Mouse (Mus musculus) limb, embryonic 14.5 days (tissue): ENCODE measurements around the gene Pomc. TPM values are rescaled to one million over a fixed set of nuclear protein-coding genes. Genes with fewer than 3 reads are reported as not detected.

ENCODE experiments used
- ATAC-seq: fragments of 200-750 bp; cut with Nextera tagmentation; 2 replicates; pipeline ENCODE4 v1.8.0; 2017; ENCODE audit warnings: low read depth, moderate number of reproducible peaks, moderate TSS enrichment; ENCODE audit not compliant: low FRiP score
- DNase-seq: peaks from one replicate; pipeline ENCODE4 v3.0.0-alpha.2; 2015; ENCODE audit warnings: low spot score
- H3K27ac ChIP-seq: fragments of 300-500 bp; sonication (generic); replicated peaks from 2 replicates; pipeline ENCODE4 v1.5.1; 2014; ENCODE audit warnings: low read depth, mild to moderate bottlenecking, low read length, moderate library complexity, mixed read lengths
- H3K27me3 ChIP-seq: fragments of 300-500 bp; sonication (generic); 2 replicates; pipeline ENCODE4 v1.6.1; 2014; ENCODE audit warnings: low read length, mixed read lengths; ENCODE audit not compliant: control insufficient read depth, insufficient read depth
- H3K36me3 ChIP-seq: fragments of 300-500 bp; sonication (generic); 2 replicates; pipeline ENCODE4 v1.6.1; 2014; ENCODE audit warnings: mild to moderate bottlenecking, low read length, moderate library complexity, mixed read lengths; ENCODE audit not compliant: control insufficient read depth, insufficient read depth
- H3K4me1 ChIP-seq: fragments of 300-500 bp; sonication (generic); 2 replicates; pipeline ENCODE4 v1.6.1; 2014; ENCODE audit warnings: antibody characterized with exemption, low read length, mixed read lengths; ENCODE audit not compliant: control insufficient read depth, insufficient read depth
- H3K4me2 ChIP-seq: fragments of 300-500 bp; sonication (generic); replicated peaks from 2 replicates; pipeline ENCODE4 v1.6.1; 2014; ENCODE audit warnings: low read depth, mild to moderate bottlenecking, low read length, moderate library complexity; ENCODE audit not compliant: severe bottlenecking
- H3K4me3 ChIP-seq: fragments of 300-500 bp; sonication (generic); replicated peaks from 2 replicates; pipeline ENCODE4 v1.5.1; 2014; ENCODE audit warnings: low read length
- H3K9ac ChIP-seq: fragments of 300-500 bp; sonication (generic); 2 replicates; pipeline ENCODE4 v1.6.1; 2014; ENCODE audit warnings: mild to moderate bottlenecking, low read depth, low read length, moderate library complexity; ENCODE audit not compliant: severe bottlenecking
- H3K9me3 ChIP-seq: fragments of 300-500 bp; sonication (generic); 2 replicates; pipeline ENCODE4 v1.6.1; 2016; ENCODE audit warnings: low read length; ENCODE audit not compliant: control insufficient read depth
- POLR2A ChIP-seq: fragments of 200-500 bp; IDR thresholded peaks from 2 replicates; pipeline ENCODE4 v1.8.0; 2012; ENCODE audit warnings: inconsistent platforms, mild to moderate bottlenecking, moderate library complexity, borderline replicate concordance; ENCODE audit not compliant: insufficient read depth, insufficient read length; ENCODE audit errors: extremely low read depth
- WGBS: fragments of 180-500 bp; shearing (Covaris S2); extraction: QIAGEN DNeasy Blood & Tissue Kit; methylation state at CpG from one replicate; pipeline ENCODE4 v1.1.7; 2014; 5-methylcytosine and 5-hydroxymethylcytosine counted together
- polyA plus RNA-seq, 2 experiments: library from polyadenylated mRNA; depleted of rRNA in 1 of 2; stranded (reverse) in 1 of 2; unstranded in 1 of 2; fragments of >200 nt; fragmentation: Nextera tagmentation in 1 of 2; extraction: Ambion mirVana in 1 of 2; gene quantifications; 2 replicates each; pipeline versions ENCODE4 v1.2.1 to v1.2.3; 2012 to 2014

The Pomc gene
- polyA plus RNA-seq (2012; rRNA removed) (2.6 and 2.7 TPM in 2 replicates), polyA plus RNA-seq (2014; fragmentation: Nextera tagmentation; extraction: Ambion mirVana) (2.5 and 3.0 TPM in 2 replicates)

DNA sequence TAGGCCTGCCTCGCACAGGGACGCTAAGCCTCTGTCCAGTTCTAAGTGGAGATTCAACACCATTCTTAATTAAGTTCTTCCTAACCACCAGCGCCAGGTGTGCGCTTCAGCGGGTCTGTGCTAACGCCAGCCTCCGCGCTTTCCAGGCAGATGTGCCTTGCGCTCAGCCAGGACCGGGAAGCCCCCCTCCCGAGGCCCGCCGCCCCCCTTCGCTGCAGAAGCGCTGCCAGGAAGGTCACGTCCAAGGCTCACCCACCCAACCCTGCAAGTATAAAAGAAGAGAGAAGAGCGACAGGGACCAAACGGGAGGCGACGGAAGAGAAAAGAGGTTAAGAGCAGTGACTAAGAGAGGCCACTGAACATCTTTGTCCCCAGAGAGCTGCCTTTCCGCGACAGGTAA is at the start of gene Pomc:
Gene Pomc, plus strand, starts transcription at position 301 of the 400 bp plus-strand sequence.
- Histone ChIP-seq H3K4me2 (no peak within 1 kb of the TSS), H3K27me3 (peaks cover 20% of the 10 kb centered on the region), H3K9ac (no peak within 1 kb of the TSS), H3K4me3 (no peak within 1 kb of the TSS), H3K27ac (no peak within 1 kb of the TSS), H3K9me3 (no peaks in the 10 kb centered on the region), H3K4me1 (no peaks in the 10 kb centered on the region), H3K36me3 (no peaks in the 10 kb centered on the region)
- ATAC-seq (no peak), DNase-seq (no peak)
- WGBS: 25% methylated on average over 22 of the region's 22 CpGs
- no peak for TF ChIP-seq POLR2A

DNA sequence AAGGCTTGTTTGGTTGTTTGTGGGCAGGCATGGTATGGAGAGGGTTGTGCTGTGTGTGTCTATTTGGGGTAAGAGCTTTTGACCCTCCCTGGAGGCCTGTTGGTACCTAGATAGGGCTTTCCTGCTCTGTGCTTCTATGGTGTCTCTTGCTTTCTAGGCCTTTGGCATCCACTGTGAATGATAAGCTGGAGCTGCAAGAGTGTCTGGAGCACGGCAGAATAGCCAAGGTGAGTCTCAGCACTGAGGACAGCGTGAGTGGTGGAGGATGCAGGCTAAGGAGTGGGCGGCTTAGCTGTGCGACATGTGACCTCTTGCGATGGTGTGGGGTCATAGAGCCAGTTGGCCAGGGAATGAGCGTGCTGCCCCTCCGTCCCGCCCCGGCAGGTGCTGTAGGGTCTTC is 49.3 kb upstream of the Pomc start:
- Histone ChIP-seq H3K27me3 (no peaks in the 10 kb centered on the region), H3K27ac (no peak overlapping the region), H3K36me3 (peaks cover 93% of the 10 kb centered on the region), H3K4me2 (no peak overlapping the region), H3K9me3 (no peaks in the 10 kb centered on the region), H3K9ac (no peak overlapping the region), H3K4me3 (no peak overlapping the region), H3K4me1 (no peaks in the 10 kb centered on the region)
- DNase-seq (no peak), ATAC-seq (no peak)
- 94% methylated on average over 9 of the region's 9 CpGs for WGBS
- no peak for TF ChIP-seq POLR2A

DNA sequence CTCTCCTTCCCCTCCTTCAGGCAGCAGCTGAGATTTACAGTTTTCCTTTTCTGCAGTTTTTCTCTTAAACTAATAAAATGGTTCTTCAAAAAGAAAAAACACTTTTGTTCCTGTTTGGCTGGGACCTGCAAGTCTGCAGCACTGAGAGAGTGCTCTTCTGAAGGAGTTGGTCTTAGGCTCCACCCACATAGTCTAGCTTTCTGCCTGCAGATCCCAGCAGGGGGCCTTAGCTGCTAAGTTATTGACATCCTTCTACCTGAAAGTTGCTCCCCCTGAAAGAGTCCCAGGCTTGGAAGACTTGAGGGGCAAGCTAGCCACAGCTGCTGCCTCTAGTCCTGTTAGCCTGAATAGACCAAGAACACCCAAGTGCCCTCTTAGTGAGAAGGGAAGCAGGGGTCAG is 48.4 kb upstream of the Pomc start:
- DNase-seq (no peak), ATAC-seq (no peak)
- Histone ChIP-seq H3K27me3 (no peaks in the 10 kb centered on the region), H3K4me1 (no peaks in the 10 kb centered on the region), H3K4me2 (no peak overlapping the region), H3K9me3 (no peaks in the 10 kb centered on the region), H3K9ac (no peak overlapping the region), H3K4me3 (no peak overlapping the region), H3K27ac (no peak overlapping the region), H3K36me3 (peaks cover 97% of the 10 kb centered on the region)
- TF ChIP-seq POLR2A: no peak

DNA sequence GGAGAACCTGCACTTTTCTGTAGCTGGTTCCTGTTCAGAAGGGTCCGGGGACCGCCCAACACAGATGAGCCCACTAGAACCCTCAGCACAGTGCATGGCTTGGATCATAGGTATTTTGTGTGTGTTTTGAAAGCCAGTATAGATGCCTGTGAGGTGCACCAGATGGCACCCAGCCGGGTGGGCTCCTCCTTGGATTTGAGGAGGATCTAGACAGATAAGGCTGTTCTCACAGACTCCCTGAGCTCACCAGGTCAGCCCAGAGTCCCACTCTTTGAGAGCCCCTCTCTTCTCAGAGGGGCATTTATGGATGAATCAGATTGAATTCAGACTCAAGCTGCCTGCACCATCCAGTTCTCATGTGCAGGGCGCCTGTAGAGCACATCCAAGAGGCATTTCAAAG is 47.7 kb upstream of the Pomc start:
- Histone ChIP-seq H3K9ac (no peak overlapping the region), H3K4me2 (no peak overlapping the region), H3K27ac (no peak overlapping the region), H3K27me3 (no peaks in the 10 kb centered on the region), H3K4me3 (no peak overlapping the region), H3K9me3 (no peaks in the 10 kb centered on the region), H3K4me1 (no peaks in the 10 kb centered on the region), H3K36me3 (peaks cover 97% of the 10 kb centered on the region)
- WGBS: 84% methylated on average over 4 of the region's 4 CpGs
- no peak for ATAC-seq
- no peak for TF ChIP-seq POLR2A
- DNase-seq: no peak

DNA sequence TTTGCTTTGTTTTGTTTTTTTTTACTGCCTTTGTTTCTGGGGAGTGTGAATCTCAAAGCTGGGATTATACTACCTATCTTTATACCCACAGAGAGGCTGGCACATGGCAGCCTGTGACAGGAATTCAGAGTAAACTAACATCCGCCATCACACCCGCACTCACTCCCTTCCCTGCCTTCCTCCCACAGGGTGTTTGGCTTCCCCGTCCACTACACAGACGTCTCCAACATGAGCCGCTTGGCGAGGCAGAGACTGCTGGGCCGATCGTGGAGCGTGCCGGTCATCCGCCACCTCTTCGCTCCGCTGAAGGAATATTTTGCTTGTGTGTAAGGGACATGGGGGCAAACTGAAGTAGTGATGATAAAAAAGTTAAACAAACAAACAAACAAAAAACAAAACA is 47.3 kb upstream of the Pomc start:
- Histone ChIP-seq H3K27me3 (no peaks in the 10 kb centered on the region), H3K4me1 (no peaks in the 10 kb centered on the region), H3K4me3 (no peak overlapping the region), H3K4me2 (no peak overlapping the region), H3K9me3 (no peaks in the 10 kb centered on the region), H3K27ac (no peak overlapping the region), H3K9ac (no peak overlapping the region), H3K36me3 (peaks cover 94% of the 10 kb centered on the region)
- ATAC-seq: no peak
- no peak for TF ChIP-seq POLR2A
- WGBS: 85% methylated on average over 13 of the region's 13 CpGs
- DNase-seq: no peak
